Mouse (Mus musculus): ENCODE measurements around the gene AU040320. TPM values are rescaled to one million over a fixed set of nuclear protein-coding genes. Genes with fewer than 3 reads are reported as not detected.

Gene AU040320
- polyA plus RNA-seq, 1 experiment from 2014 or later = 30.1 TPM

GRCm38 (mm10) chr4:126770831-126771230 lies 17.5 kb downstream of the AU040320 start:
- H3K9me3 ChIP-seq (ENCODE audit: control insufficient read depth, low read depth, low read length) = no peaks in the 10 kb centered on the region
- H3K9ac ChIP-seq (replicated peaks; ENCODE audit: low read depth, low read length) = no peak overlapping the region
- no peak overlapping the region for H3K4me2 ChIP-seq (replicated peaks; ENCODE audit: low read depth, low read length)
- no peaks in the 10 kb centered on the region for H3K27me3 ChIP-seq (ENCODE audit: control insufficient read depth, insufficient read depth, low read length)
- H3K27ac ChIP-seq (ENCODE audit: low read length) = no peak overlapping the region
- no peak for ATAC-seq (ENCODE audit: insufficient number of reproducible peaks, insufficient read depth, low FRiP score, low read depth)
- peaks cover 2% of the 10 kb centered on the region; the same call in 1 of the 2 replicates for H3K36me3 ChIP-seq (ENCODE audit: control insufficient read depth, insufficient read depth, low read length)
- 0 out of 2 replicates have a peak, but pooled peaks cover 4% of the 10 kb centered on the region for H3K4me1 ChIP-seq (ENCODE audit: control insufficient read depth, insufficient read depth, low read length)
- 82% methylated on average over 4 of the region's 4 CpGs for WGBS
- no peak overlapping the region for H3K4me3 ChIP-seq (ENCODE audit: low read depth, low read length)

GRCm38 (mm10) chr4:126773871-126774270 lies 20.5 kb downstream of the AU040320 start:
- Histone ChIP-seq H3K4me3 (ENCODE audit: low read depth, low read length) (no peak overlapping the region), H3K36me3 (ENCODE audit: control insufficient read depth, insufficient read depth, low read length) (peaks cover 2% of the 10 kb centered on the region; the same call in 1 of the 2 replicates), H3K27me3 (ENCODE audit: control insufficient read depth, insufficient read depth, low read length) (no peaks in the 10 kb centered on the region), H3K27ac (ENCODE audit: low read length) (no peak overlapping the region), H3K9ac (replicated peaks; ENCODE audit: low read depth, low read length) (no peak overlapping the region), H3K4me2 (replicated peaks; ENCODE audit: low read depth, low read length) (no peak overlapping the region), H3K9me3 (ENCODE audit: control insufficient read depth, low read depth, low read length) (no peaks in the 10 kb centered on the region), H3K4me1 (ENCODE audit: control insufficient read depth, insufficient read depth, low read length) (0 out of 2 replicates have a peak, but pooled peaks cover 4% of the 10 kb centered on the region)
- 93% methylated on average over 6 of the region's 6 CpGs for WGBS
- ATAC-seq (ENCODE audit: insufficient number of reproducible peaks, insufficient read depth, low FRiP score, low read depth) = no peak

GRCm38 (mm10) chr4:126775182-126775581 lies 21.8 kb downstream of the AU040320 start:
- no peaks in the 10 kb centered on the region for H3K9me3 ChIP-seq (ENCODE audit: control insufficient read depth, low read depth, low read length)
- H3K27ac ChIP-seq (ENCODE audit: low read length) = no peak overlapping the region
- H3K4me2 ChIP-seq (replicated peaks; ENCODE audit: low read depth, low read length) = no peak overlapping the region
- ATAC-seq (ENCODE audit: insufficient number of reproducible peaks, insufficient read depth, low FRiP score, low read depth) = 0 out of 2 replicates have a peak, but pooled peaks have one; percentile 23
- H3K27me3 ChIP-seq (ENCODE audit: control insufficient read depth, insufficient read depth, low read length) = no peaks in the 10 kb centered on the region
- H3K4me1 ChIP-seq (ENCODE audit: control insufficient read depth, insufficient read depth, low read length) = 0 out of 2 replicates have a peak, but pooled peaks cover 7% of the 10 kb centered on the region
- WGBS = 35% methylated on average over 1 of the region's 1 CpGs
- H3K9ac ChIP-seq (replicated peaks; ENCODE audit: low read depth, low read length) = no peak overlapping the region
- H3K4me3 ChIP-seq (ENCODE audit: low read depth, low read length) = no peak overlapping the region
- H3K36me3 ChIP-seq (ENCODE audit: control insufficient read depth, insufficient read depth, low read length) = peaks cover 2% of the 10 kb centered on the region; the same call in 1 of the 2 replicates

- Histone ChIP-seq H3K4me3 (ENCODE audit: low read depth, low read length) (no peak overlapping the region), H3K9ac (replicated peaks; ENCODE audit: low read depth, low read length) (no peak overlapping the region), H3K4me1 (ENCODE audit: control insufficient read depth, insufficient read depth, low read length) (0 out of 2 replicates have a peak, but pooled peaks cover 7% of the 10 kb centered on the region), H3K27me3 (ENCODE audit: control insufficient read depth, insufficient read depth, low read length) (no peaks in the 10 kb centered on the region), H3K36me3 (ENCODE audit: control insufficient read depth, insufficient read depth, low read length) (no peaks in the 10 kb centered on the region), H3K9me3 (ENCODE audit: control insufficient read depth, low read depth, low read length) (no peaks in the 10 kb centered on the region), H3K27ac (ENCODE audit: low read length) (no peak overlapping the region), H3K4me2 (replicated peaks; ENCODE audit: low read depth, low read length) (no peak overlapping the region)
- WGBS = 47% methylated on average over 8 of the region's 8 CpGs
- ATAC-seq (ENCODE audit: insufficient number of reproducible peaks, insufficient read depth, low FRiP score, low read depth) = no peak
Observed at GRCm38 (mm10) chr4:126779148-126779581, 25.8 kb downstream of the AU040320 start.

GRCm38 (mm10) chr4:126779826-126780775 lies 26.8 kb downstream of the AU040320 start:
- WGBS = 75% methylated on average over 12 of the region's 12 CpGs
- Histone ChIP-seq H3K4me3 (ENCODE audit: low read depth, low read length) (no peak overlapping the region), H3K27me3 (ENCODE audit: control insufficient read depth, insufficient read depth, low read length) (no peaks in the 10 kb centered on the region), H3K9ac (replicated peaks; ENCODE audit: low read depth, low read length) (no peak overlapping the region), H3K4me2 (replicated peaks; ENCODE audit: low read depth, low read length) (no peak overlapping the region), H3K4me1 (ENCODE audit: control insufficient read depth, insufficient read depth, low read length) (0 out of 2 replicates have a peak, but pooled peaks cover 3% of the 10 kb centered on the region), H3K9me3 (ENCODE audit: control insufficient read depth, low read depth, low read length) (no peaks in the 10 kb centered on the region), H3K36me3 (ENCODE audit: control insufficient read depth, insufficient read depth, low read length) (no peaks in the 10 kb centered on the region), H3K27ac (ENCODE audit: low read length) (no peak overlapping the region)
- no peak for ATAC-seq (ENCODE audit: insufficient number of reproducible peaks, insufficient read depth, low FRiP score, low read depth)

- WGBS = 59% methylated on average over 3 of the region's 3 CpGs
- ATAC-seq (ENCODE audit: insufficient number of reproducible peaks, insufficient read depth, low FRiP score, low read depth) = no peak
- Histone ChIP-seq H3K27ac (ENCODE audit: low read length) (no peak overlapping the region), H3K4me2 (replicated peaks; ENCODE audit: low read depth, low read length) (no peak overlapping the region), H3K9ac (replicated peaks; ENCODE audit: low read depth, low read length) (no peak overlapping the region), H3K4me1 (ENCODE audit: control insufficient read depth, insufficient read depth, low read length) (0 out of 2 replicates have a peak, but pooled peaks cover 3% of the 10 kb centered on the region), H3K4me3 (ENCODE audit: low read depth, low read length) (no peak overlapping the region), H3K36me3 (ENCODE audit: control insufficient read depth, insufficient read depth, low read length) (no peaks in the 10 kb centered on the region), H3K27me3 (ENCODE audit: control insufficient read depth, insufficient read depth, low read length) (no peaks in the 10 kb centered on the region), H3K9me3 (ENCODE audit: control insufficient read depth, low read depth, low read length) (no peaks in the 10 kb centered on the region)
Observed at GRCm38 (mm10) chr4:126781871-126782270, 28.5 kb downstream of the AU040320 start.

GRCm38 (mm10) chr4:126782512-126782911 lies 29.2 kb downstream of the AU040320 start:
- H3K9ac ChIP-seq (replicated peaks; ENCODE audit: low read depth, low read length) = no peak overlapping the region
- no peaks in the 10 kb centered on the region for H3K27me3 ChIP-seq (ENCODE audit: control insufficient read depth, insufficient read depth, low read length)
- H3K4me2 ChIP-seq (replicated peaks; ENCODE audit: low read depth, low read length) = no peak overlapping the region
- no peaks in the 10 kb centered on the region for H3K36me3 ChIP-seq (ENCODE audit: control insufficient read depth, insufficient read depth, low read length)
- no peak overlapping the region for H3K27ac ChIP-seq (ENCODE audit: low read length)
- H3K4me3 ChIP-seq (ENCODE audit: low read depth, low read length) = no peak overlapping the region
- 0 out of 2 replicates have a peak, but pooled peaks cover 3% of the 10 kb centered on the region for H3K4me1 ChIP-seq (ENCODE audit: control insufficient read depth, insufficient read depth, low read length)
- ATAC-seq (ENCODE audit: insufficient number of reproducible peaks, insufficient read depth, low FRiP score, low read depth) = no peak
- H3K9me3 ChIP-seq (ENCODE audit: control insufficient read depth, low read depth, low read length) = no peaks in the 10 kb centered on the region
- 88% methylated on average over 8 of the region's 8 CpGs for WGBS

- H3K27me3 ChIP-seq (ENCODE audit: control insufficient read depth, insufficient read depth, low read length) = no peaks in the 10 kb centered on the region
- no peak overlapping the region for H3K9ac ChIP-seq (replicated peaks; ENCODE audit: low read depth, low read length)
- 67% methylated on average over 8 of the region's 8 CpGs for WGBS
- H3K27ac ChIP-seq (ENCODE audit: low read length) = no peak overlapping the region
- no peaks in the 10 kb centered on the region for H3K9me3 ChIP-seq (ENCODE audit: control insufficient read depth, low read depth, low read length)
- ATAC-seq (ENCODE audit: insufficient number of reproducible peaks, insufficient read depth, low FRiP score, low read depth) = no peak
- H3K36me3 ChIP-seq (ENCODE audit: control insufficient read depth, insufficient read depth, low read length) = no peaks in the 10 kb centered on the region
- H3K4me3 ChIP-seq (ENCODE audit: low read depth, low read length) = no peak overlapping the region
- H3K4me1 ChIP-seq (ENCODE audit: control insufficient read depth, insufficient read depth, low read length) = 0 out of 2 replicates have a peak, but pooled peaks cover 3% of the 10 kb centered on the region
- no peak overlapping the region for H3K4me2 ChIP-seq (replicated peaks; ENCODE audit: low read depth, low read length)
Observed at GRCm38 (mm10) chr4:126782996-126783395, 29.7 kb downstream of the AU040320 start.

Measured in stomach, embryonic 14.5 days (tissue).